Mouse (Mus musculus): Measurements from ENCODE around the gene Rara. TPM values are rescaled to one million over a fixed set of nuclear protein-coding genes. Genes with fewer than 3 reads are reported as not detected.
"Not testable (repeated sequence)": the region's sequence is repeated elsewhere in the genome, so short reads cannot be mapped to it uniquely, and the experiment has no call there.

Gene Rara
- polyA plus RNA-seq, 1 experiment from 2014 or later: 14.8 TPM

GRCm38 (mm10) chr11:98918231-98918630 lies 9.4 kb upstream of the Rara start:
- 83% methylated on average over 9 of the region's 9 CpGs for WGBS
- H3K9ac ChIP-seq (ENCODE audit: low read length): no peak overlapping the region
- H3K27ac ChIP-seq (ENCODE audit: low read depth, low read length): no peak overlapping the region
- H3K9me3 ChIP-seq (ENCODE audit: control insufficient read depth, low read length): no peaks in the 10 kb centered on the region
- no peak for ATAC-seq (ENCODE audit: low FRiP score)
- H3K4me3 ChIP-seq (ENCODE audit: low read depth, low read length): no peak overlapping the region
- peaks cover 10% of the 10 kb centered on the region; the same call in 1 of the 2 replicates for H3K36me3 ChIP-seq (ENCODE audit: control insufficient read depth, insufficient read depth, low read length)
- no peaks in the 10 kb centered on the region for H3K4me1 ChIP-seq (ENCODE audit: control insufficient read depth, insufficient read depth, low read length)
- H3K27me3 ChIP-seq (ENCODE audit: control insufficient read depth, insufficient read depth, low read length): no peaks in the 10 kb centered on the region
- no peak overlapping the region for H3K4me2 ChIP-seq
- DNase-seq (ENCODE audit: low spot score, missing footprints): peak; percentile 81

GRCm38 (mm10) chr11:98919009-98919408 lies 8.6 kb upstream of the Rara start:
- H3K4me3 ChIP-seq (ENCODE audit: low read depth, low read length): no peak overlapping the region
- H3K4me1 ChIP-seq (ENCODE audit: control insufficient read depth, insufficient read depth, low read length): no peaks in the 10 kb centered on the region
- H3K27ac ChIP-seq (ENCODE audit: low read depth, low read length): no peak overlapping the region
- DNase-seq (ENCODE audit: low spot score, missing footprints) (no peak), ATAC-seq (ENCODE audit: low FRiP score) (no peak)
- H3K36me3 ChIP-seq (ENCODE audit: control insufficient read depth, insufficient read depth, low read length): peaks cover 6% of the 10 kb centered on the region; the same call in 1 of the 2 replicates
- no peaks in the 10 kb centered on the region for H3K27me3 ChIP-seq (ENCODE audit: control insufficient read depth, insufficient read depth, low read length)
- H3K9ac ChIP-seq (ENCODE audit: low read length): no peak overlapping the region
- WGBS: 95% methylated on average over 11 of the region's 11 CpGs
- no peak overlapping the region for H3K4me2 ChIP-seq
- no peaks in the 10 kb centered on the region for H3K9me3 ChIP-seq (ENCODE audit: control insufficient read depth, low read length)

- 66% methylated on average over 15 of the region's 15 CpGs for WGBS
- peak; percentile 91 for DNase-seq (ENCODE audit: low spot score, missing footprints)
- H3K36me3 ChIP-seq (ENCODE audit: control insufficient read depth, insufficient read depth, low read length); H3K4me3 ChIP-seq (ENCODE audit: low read depth, low read length); H3K27me3 ChIP-seq (ENCODE audit: control insufficient read depth, insufficient read depth, low read length); H3K4me2 ChIP-seq; H3K9ac ChIP-seq (ENCODE audit: low read length); H3K9me3 ChIP-seq (ENCODE audit: control insufficient read depth, low read length); ATAC-seq (ENCODE audit: low FRiP score); H3K27ac ChIP-seq (ENCODE audit: low read depth, low read length): not testable (repeated sequence)
- H3K4me1 ChIP-seq (ENCODE audit: control insufficient read depth, insufficient read depth, low read length): peaks cover 23% of the 10 kb centered on the region
Measured at GRCm38 (mm10) chr11:98921813-98922212, 5.8 kb upstream of the Rara start.

- not testable (repeated sequence) for H3K36me3 ChIP-seq (ENCODE audit: control insufficient read depth, insufficient read depth, low read length)
Measured at GRCm38 (mm10) chr11:98922307-98922706, 5.3 kb upstream of the Rara start.

GRCm38 (mm10) chr11:98922851-98923711 lies 4.5 kb upstream of the Rara start:
- not testable (repeated sequence) for H3K9ac ChIP-seq (ENCODE audit: low read length); H3K4me3 ChIP-seq (ENCODE audit: low read depth, low read length); H3K9me3 ChIP-seq (ENCODE audit: control insufficient read depth, low read length); H3K4me2 ChIP-seq; H3K27me3 ChIP-seq (ENCODE audit: control insufficient read depth, insufficient read depth, low read length); H3K27ac ChIP-seq (ENCODE audit: low read depth, low read length); H3K36me3 ChIP-seq (ENCODE audit: control insufficient read depth, insufficient read depth, low read length); ATAC-seq (ENCODE audit: low FRiP score)
- DNase-seq (ENCODE audit: low spot score, missing footprints): peak; percentile 75
- H3K4me1 ChIP-seq (ENCODE audit: control insufficient read depth, insufficient read depth, low read length): peaks cover 29% of the 10 kb centered on the region
- 78% methylated on average over 16 of the region's 16 CpGs for WGBS

More at GRCm38 (mm10) chr11:98922307-98922706, 5.3 kb upstream of the Rara start:
- not testable (repeated sequence) for H3K4me3 ChIP-seq (ENCODE audit: low read depth, low read length); H3K9me3 ChIP-seq (ENCODE audit: control insufficient read depth, low read length); ATAC-seq (ENCODE audit: low FRiP score); H3K9ac ChIP-seq (ENCODE audit: low read length); H3K4me2 ChIP-seq; H3K27ac ChIP-seq (ENCODE audit: low read depth, low read length); H3K27me3 ChIP-seq (ENCODE audit: control insufficient read depth, insufficient read depth, low read length)
- 59% methylated on average over 10 of the region's 10 CpGs for WGBS
- peaks cover 23% of the 10 kb centered on the region for H3K4me1 ChIP-seq (ENCODE audit: control insufficient read depth, insufficient read depth, low read length)
- peak; percentile 94 for DNase-seq (ENCODE audit: low spot score, missing footprints)

- H3K4me2 ChIP-seq: no peak overlapping the region
- H3K36me3 ChIP-seq (ENCODE audit: control insufficient read depth, insufficient read depth, low read length): peaks cover 5% of the 10 kb centered on the region; the same call in 1 of the 2 replicates
- H3K4me3 ChIP-seq (ENCODE audit: low read depth, low read length): no peak overlapping the region
- H3K9ac ChIP-seq (ENCODE audit: low read length): no peak overlapping the region
- no peak overlapping the region for H3K27ac ChIP-seq (ENCODE audit: low read depth, low read length)
- ATAC-seq (ENCODE audit: low FRiP score) (no peak), DNase-seq (ENCODE audit: low spot score, missing footprints) (peak; percentile 83)
- no peaks in the 10 kb centered on the region for H3K9me3 ChIP-seq (ENCODE audit: control insufficient read depth, low read length)
- WGBS: 31% methylated on average over 5 of the region's 5 CpGs
- H3K4me1 ChIP-seq (ENCODE audit: control insufficient read depth, insufficient read depth, low read length): peaks cover 45% of the 10 kb centered on the region
- H3K27me3 ChIP-seq (ENCODE audit: control insufficient read depth, insufficient read depth, low read length): no peaks in the 10 kb centered on the region
Measured at GRCm38 (mm10) chr11:98924633-98925175, 2.9 kb upstream of the Rara start.

GRCm38 (mm10) chr11:98925265-98925721 lies 2.3 kb upstream of the Rara start:
- Histone ChIP-seq H3K27me3 (ENCODE audit: control insufficient read depth, insufficient read depth, low read length) (no peaks in the 10 kb centered on the region), H3K4me2 (peak overlapping the region; percentile 19), H3K36me3 (ENCODE audit: control insufficient read depth, insufficient read depth, low read length) (peaks cover 5% of the 10 kb centered on the region; the same call in 1 of the 2 replicates), H3K9ac (ENCODE audit: low read length) (peak overlapping the region; percentile 33; the same call in 1 of the 2 replicates), H3K9me3 (ENCODE audit: control insufficient read depth, low read length) (no peaks in the 10 kb centered on the region), H3K4me3 (ENCODE audit: low read depth, low read length) (no peak overlapping the region), H3K4me1 (ENCODE audit: control insufficient read depth, insufficient read depth, low read length) (peaks cover 51% of the 10 kb centered on the region), H3K27ac (ENCODE audit: low read depth, low read length) (peak overlapping the region; percentile 73)
- 5% methylated on average over 10 of the region's 10 CpGs for WGBS
- no peak for ATAC-seq (ENCODE audit: low FRiP score)
- peak; percentile 85 for DNase-seq (ENCODE audit: low spot score, missing footprints)

GRCm38 (mm10) chr11:98925868-98926311 lies 1.7 kb upstream of the Rara start:
- H3K27ac ChIP-seq (ENCODE audit: low read depth, low read length): peak overlapping the region; percentile 73
- WGBS: 3% methylated on average over 11 of the region's 12 CpGs
- peaks cover 54% of the 10 kb centered on the region for H3K4me1 ChIP-seq (ENCODE audit: control insufficient read depth, insufficient read depth, low read length)
- DNase-seq (ENCODE audit: low spot score, missing footprints) (peak; percentile 96), ATAC-seq (ENCODE audit: low FRiP score) (peak; percentile 71)
- peaks cover under 1% of the 10 kb centered on the region; the same call in 1 of the 2 replicates for H3K36me3 ChIP-seq (ENCODE audit: control insufficient read depth, insufficient read depth, low read length)
- no peak overlapping the region for H3K4me3 ChIP-seq (ENCODE audit: low read depth, low read length)
- no peaks in the 10 kb centered on the region for H3K27me3 ChIP-seq (ENCODE audit: control insufficient read depth, insufficient read depth, low read length)
- no peaks in the 10 kb centered on the region for H3K9me3 ChIP-seq (ENCODE audit: control insufficient read depth, low read length)
- peak overlapping the region; percentile 19 for H3K4me2 ChIP-seq
- peak overlapping the region; percentile 33; the same call in 1 of the 2 replicates for H3K9ac ChIP-seq (ENCODE audit: low read length)

- Histone ChIP-seq H3K27ac (ENCODE audit: low read depth, low read length) (no peak overlapping the region; the same call in 1 of the 2 replicates), H3K4me3 (ENCODE audit: low read depth, low read length) (no peak overlapping the region), H3K9me3 (ENCODE audit: control insufficient read depth, low read length) (no peaks in the 10 kb centered on the region), H3K4me2 (no peak overlapping the region), H3K27me3 (ENCODE audit: control insufficient read depth, insufficient read depth, low read length) (no peaks in the 10 kb centered on the region), H3K36me3 (ENCODE audit: control insufficient read depth, insufficient read depth, low read length) (no peaks in the 10 kb centered on the region), H3K4me1 (ENCODE audit: control insufficient read depth, insufficient read depth, low read length) (peaks cover 54% of the 10 kb centered on the region), H3K9ac (ENCODE audit: low read length) (no peak overlapping the region)
- DNase-seq (ENCODE audit: low spot score, missing footprints) (no peak), ATAC-seq (ENCODE audit: low FRiP score) (no peak)
- WGBS: 59% methylated on average over 7 of the region's 7 CpGs
Measured at GRCm38 (mm10) chr11:98926553-98926952, 1.1 kb upstream of the Rara start.

Data from midbrain, embryonic 11.5 days (tissue).